Mouse (Mus musculus): ENCODE measurements at regions not wholly inside any gene's neighbourhood (a gene's known extent, or its start where the extent isn't known, plus 50 kb on each side); places are given as distances from the start of the nearest gene placed in this dataset.

DNA sequence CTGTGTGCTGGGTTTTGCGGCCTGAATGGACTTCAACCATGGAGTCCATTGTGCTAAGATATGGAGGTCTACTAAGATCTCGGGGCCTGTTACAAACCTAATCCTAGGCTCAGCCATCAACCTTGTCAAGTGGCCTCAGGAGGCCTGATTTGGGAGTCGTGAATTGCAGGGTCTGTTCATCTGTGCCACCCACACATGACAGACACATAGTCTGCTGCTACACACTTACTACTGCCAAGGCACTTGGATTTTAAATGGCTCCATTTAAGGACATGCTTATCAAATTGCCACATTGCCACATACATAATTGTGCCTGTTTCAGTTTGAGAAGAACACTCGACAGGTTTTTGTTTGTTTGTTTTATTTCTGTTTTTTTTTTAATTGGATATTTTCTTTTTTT is 737.0 kb downstream of the Tmem132b start:
- Histone ChIP-seq H3K4me2 (replicated peaks) (no peak overlapping the region), H3K4me3 (no peak overlapping the region), H3K4me1 (peaks cover 10% of the 10 kb centered on the region), H3K27me3 (peaks cover 3% of the 10 kb centered on the region; the same call in 1 of the 2 replicates), H3K27ac (no peak overlapping the region), H3K9me3 (no peaks in the 10 kb centered on the region), H3K9ac (no peak overlapping the region), H3K36me3 (no peaks in the 10 kb centered on the region)
- 69% methylated on average over 4 of the region's 4 CpGs for WGBS
- no peak for ATAC-seq (ENCODE audit: low FRiP score, low read depth)

DNA sequence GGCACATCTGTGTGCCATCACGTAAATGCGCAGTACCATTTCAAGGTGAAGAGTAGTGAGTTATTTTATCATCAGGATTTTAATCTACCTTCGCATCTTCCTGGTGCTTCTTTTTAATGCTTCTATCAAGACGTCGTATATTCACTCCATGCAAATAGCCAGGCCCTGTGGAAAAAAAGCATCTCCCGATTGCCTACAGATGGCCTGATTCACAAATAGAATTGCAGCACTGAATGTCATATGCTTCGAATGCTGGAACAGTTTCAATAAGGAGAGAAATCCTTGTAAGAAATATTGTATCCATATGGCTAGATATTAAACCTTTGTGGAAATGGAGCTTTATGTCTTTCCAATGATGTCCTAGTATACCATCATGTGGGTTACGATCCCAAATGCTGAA is 742.7 kb downstream of the Tmem132b start:
- WGBS = 81% methylated on average over 8 of the region's 8 CpGs
- Histone ChIP-seq H3K4me1 (no peaks in the 10 kb centered on the region), H3K9me3 (no peaks in the 10 kb centered on the region), H3K36me3 (no peaks in the 10 kb centered on the region), H3K27ac (no peak overlapping the region), H3K27me3 (peaks cover 3% of the 10 kb centered on the region; the same call in 1 of the 2 replicates), H3K9ac (no peak overlapping the region), H3K4me3 (no peak overlapping the region), H3K4me2 (replicated peaks) (no peak overlapping the region)
- ATAC-seq (ENCODE audit: low FRiP score, low read depth) = no peak

DNA sequence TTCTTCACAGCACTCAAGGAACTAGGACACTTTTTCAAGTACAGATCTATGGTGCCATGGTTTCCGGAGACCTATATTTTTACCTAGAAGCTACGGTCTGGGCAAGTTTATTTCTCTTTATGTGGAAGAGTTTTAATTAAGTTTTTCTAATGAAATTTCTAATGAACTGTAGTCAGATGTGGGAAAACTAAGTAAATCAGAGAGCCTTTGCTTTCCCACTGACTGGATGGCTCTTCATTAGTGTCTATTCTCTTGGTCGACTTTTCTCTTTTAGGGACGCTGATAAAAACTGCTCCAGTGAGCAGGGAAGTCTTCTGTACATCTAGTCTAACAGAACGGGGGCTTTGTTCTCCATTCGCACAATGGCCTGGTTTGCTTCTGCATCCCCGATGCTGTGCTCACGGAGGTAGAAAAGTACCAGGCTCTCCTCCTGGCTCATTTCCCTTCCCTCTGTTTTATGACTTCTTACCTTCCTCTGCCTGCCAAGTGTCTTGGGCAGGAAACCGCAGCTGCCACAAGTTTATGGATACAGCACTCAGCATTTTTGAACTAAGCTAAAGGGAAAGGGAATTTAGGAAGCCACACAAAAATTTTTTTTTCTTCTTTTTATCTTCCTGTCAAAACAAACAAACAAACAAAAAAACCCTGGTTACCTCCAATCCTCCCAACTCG is 749.6 kb downstream of the Tmem132b start:
- H3K9me3 ChIP-seq = no peaks in the 10 kb centered on the region
- no peak overlapping the region for H3K4me3 ChIP-seq
- H3K27me3 ChIP-seq = no peaks in the 10 kb centered on the region
- H3K9ac ChIP-seq = no peak overlapping the region
- H3K4me1 ChIP-seq = peaks cover 19% of the 10 kb centered on the region
- no peaks in the 10 kb centered on the region for H3K36me3 ChIP-seq
- H3K27ac ChIP-seq = no peak overlapping the region; the same call in 1 of the 2 replicates
- ATAC-seq (ENCODE audit: low FRiP score, low read depth) = no peak; the same call in 1 of the 2 replicates
- peak overlapping the region; percentile 46 for H3K4me2 ChIP-seq (replicated peaks)
- WGBS = 18% methylated on average over 10 of the region's 10 CpGs

DNA sequence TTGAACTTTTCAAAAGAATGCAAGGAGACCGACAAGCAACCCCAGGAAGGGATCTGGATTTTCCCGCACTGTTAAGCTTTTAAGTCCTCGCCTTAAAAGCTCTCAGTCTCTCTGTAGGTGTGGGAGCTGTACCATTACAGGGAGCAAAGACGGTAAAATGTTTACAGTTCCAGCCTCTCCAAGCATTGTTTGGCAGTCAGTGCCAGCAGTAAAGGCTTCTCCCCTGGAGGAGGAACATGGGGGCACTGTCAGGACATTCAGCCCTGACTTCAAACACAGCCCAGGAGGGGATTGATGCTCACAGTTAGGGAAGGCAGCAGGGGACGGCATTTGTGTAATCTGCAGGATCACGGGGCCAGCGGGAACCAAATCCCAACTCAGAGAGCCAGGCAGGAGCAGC is 750.2 kb downstream of the Tmem132b start:
- Histone ChIP-seq H3K4me3 (no peak overlapping the region), H3K9me3 (no peaks in the 10 kb centered on the region), H3K36me3 (no peaks in the 10 kb centered on the region), H3K9ac (no peak overlapping the region), H3K27me3 (no peaks in the 10 kb centered on the region), H3K4me1 (peaks cover 19% of the 10 kb centered on the region), H3K27ac (peak overlapping the region; percentile 52), H3K4me2 (replicated peaks) (peak overlapping the region; percentile 46)
- 5% methylated on average over 7 of the region's 7 CpGs for WGBS
- ATAC-seq (ENCODE audit: low FRiP score, low read depth) = no peak

DNA sequence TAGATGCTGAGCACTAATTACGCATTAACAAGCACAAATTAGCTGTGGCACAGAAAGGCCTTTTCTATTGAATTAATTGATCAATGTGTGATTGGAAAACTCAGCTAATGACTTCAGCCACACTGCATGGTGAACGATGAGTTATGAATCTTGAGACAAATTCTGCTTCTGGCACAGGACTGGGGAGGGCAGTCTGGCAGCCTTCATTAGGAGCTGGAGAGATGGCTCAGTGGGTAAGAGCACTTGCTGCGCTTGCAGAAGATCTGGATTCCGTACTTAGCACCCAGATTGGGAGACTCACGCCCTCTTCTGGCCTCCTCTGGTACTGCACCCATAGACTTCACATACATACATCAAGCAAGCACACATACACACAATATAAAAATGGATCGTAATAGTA is 793.3 kb downstream of the Tmem132b start:
- no peak for ATAC-seq (ENCODE audit: low FRiP score, low read depth)
- Histone ChIP-seq H3K9ac (no peak overlapping the region), H3K9me3 (peaks cover 4% of the 10 kb centered on the region; the same call in 1 of the 2 replicates), H3K27me3 (no peaks in the 10 kb centered on the region), H3K27ac (no peak overlapping the region), H3K4me3 (no peak overlapping the region), H3K4me2 (replicated peaks) (no peak overlapping the region), H3K4me1 (no peaks in the 10 kb centered on the region), H3K36me3 (no peaks in the 10 kb centered on the region)
- WGBS = 74% methylated on average over 6 of the region's 6 CpGs

DNA sequence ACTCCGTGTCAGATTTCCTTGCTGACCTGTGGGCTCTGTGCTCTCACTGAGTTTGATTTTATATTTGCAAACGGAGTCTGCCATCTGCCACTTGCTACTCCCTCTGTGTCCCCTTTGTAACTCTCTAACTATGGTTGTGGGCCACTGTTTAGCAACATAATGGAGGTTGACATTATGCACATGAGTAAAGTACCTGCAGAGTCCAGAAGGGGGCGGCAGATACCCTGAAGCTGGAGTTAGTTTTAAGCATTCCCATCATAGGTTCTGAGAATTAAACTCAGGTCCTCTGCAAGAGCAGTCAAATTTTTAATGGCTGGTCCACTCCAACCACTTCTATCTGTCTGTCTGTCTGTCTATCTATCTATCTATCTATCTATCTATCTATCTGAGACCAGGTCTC is 796.7 kb downstream of the Tmem132b start:
- H3K9me3 ChIP-seq = peaks cover 4% of the 10 kb centered on the region; the same call in 1 of the 2 replicates
- no peaks in the 10 kb centered on the region for H3K27me3 ChIP-seq
- H3K4me2 ChIP-seq (replicated peaks) = no peak overlapping the region
- no peak for ATAC-seq (ENCODE audit: low FRiP score, low read depth)
- H3K36me3 ChIP-seq = no peaks in the 10 kb centered on the region
- H3K27ac ChIP-seq = no peak overlapping the region
- no peak overlapping the region for H3K9ac ChIP-seq
- H3K4me3 ChIP-seq = no peak overlapping the region
- 36% methylated on average over 3 of the region's 3 CpGs for whole genome bisulfite sequencing
- H3K4me1 ChIP-seq = no peaks in the 10 kb centered on the region

DNA sequence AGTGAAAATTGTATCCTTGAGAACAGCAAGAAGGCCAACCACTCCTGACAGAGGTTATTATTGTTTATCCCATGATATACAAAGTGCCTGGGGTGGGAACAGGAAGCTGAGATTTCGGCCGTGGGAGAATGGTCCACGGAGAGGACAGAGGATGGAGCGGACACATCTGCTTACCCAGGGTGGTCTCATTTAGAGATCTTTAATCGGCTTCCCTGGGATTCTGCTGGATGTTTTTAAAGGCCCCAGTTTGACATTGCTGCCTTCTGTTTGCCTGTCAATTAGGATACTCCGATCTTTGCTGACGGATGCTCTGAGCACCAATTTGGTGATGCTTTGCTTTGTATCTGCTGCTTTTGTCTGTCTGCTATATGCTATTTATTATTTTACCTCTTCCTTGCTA is 803.5 kb downstream of the Tmem132b start:
- no peak for ATAC-seq (ENCODE audit: low FRiP score, low read depth)
- WGBS = 56% methylated on average over 7 of the region's 7 CpGs

DNA sequence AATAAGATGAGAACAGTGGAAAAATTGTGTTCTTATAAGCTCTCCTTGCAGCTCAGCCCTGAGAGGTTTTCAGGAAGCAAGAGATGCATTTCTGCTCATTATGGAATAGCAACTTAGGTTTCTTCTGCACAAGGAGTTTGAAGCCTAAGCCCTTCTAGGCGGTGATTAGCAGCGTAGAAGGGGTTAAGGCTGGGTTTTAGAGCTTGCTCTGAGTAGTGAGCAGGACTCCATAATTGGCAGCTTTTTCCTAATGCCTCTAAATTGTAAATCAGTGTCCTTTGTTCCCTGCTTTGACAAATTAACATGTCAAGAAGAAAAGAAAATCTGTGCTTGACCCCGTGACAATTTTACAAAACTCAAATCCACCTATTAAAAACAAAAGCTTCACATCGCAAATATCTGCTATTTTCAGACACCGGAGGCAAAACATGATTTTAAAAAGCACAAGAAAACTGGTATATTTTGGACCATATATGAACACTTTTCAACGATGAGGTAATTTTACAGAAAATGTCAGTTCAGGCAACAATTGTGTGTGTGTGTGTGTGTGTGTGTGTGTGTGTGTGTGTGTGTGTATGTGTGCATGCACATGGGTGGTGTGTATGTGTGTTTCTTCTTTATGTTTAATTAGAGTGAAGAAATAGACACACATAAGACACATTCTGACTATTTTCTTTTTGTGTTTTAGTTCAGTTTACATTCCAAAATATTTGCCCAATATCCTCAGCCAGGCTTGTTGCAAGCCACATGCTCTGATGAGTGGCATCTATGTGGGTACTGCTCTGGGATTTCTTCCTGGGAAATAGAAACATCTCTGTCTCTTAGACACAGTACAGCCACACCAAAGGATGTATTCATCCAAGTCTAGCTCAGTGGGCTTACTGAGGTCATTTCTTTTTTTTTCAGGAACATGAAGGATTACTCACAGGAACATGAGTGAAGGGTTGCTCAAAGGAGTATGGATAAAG is 804.3 kb downstream of the Tmem132b start:
- Histone ChIP-seq H3K4me1 (no peaks in the 10 kb centered on the region), H3K36me3 (no peaks in the 10 kb centered on the region), H3K9ac (no peak overlapping the region), H3K4me2 (replicated peaks) (no peak overlapping the region), H3K4me3 (no peak overlapping the region), H3K27me3 (no peaks in the 10 kb centered on the region), H3K9me3 (no peaks in the 10 kb centered on the region), H3K27ac (no peak overlapping the region)
- 53% methylated on average over 6 of the region's 6 CpGs for WGBS
- no peak for ATAC-seq (ENCODE audit: low FRiP score, low read depth)

More for the DNA sequence above, 803.5 kb downstream of the Tmem132b start:
- Histone ChIP-seq H3K27me3 (no peaks in the 10 kb centered on the region), H3K4me1 (no peaks in the 10 kb centered on the region), H3K36me3 (no peaks in the 10 kb centered on the region), H3K27ac (no peak overlapping the region), H3K9ac (no peak overlapping the region), H3K9me3 (no peaks in the 10 kb centered on the region), H3K4me2 (replicated peaks) (no peak overlapping the region), H3K4me3 (no peak overlapping the region)

DNA sequence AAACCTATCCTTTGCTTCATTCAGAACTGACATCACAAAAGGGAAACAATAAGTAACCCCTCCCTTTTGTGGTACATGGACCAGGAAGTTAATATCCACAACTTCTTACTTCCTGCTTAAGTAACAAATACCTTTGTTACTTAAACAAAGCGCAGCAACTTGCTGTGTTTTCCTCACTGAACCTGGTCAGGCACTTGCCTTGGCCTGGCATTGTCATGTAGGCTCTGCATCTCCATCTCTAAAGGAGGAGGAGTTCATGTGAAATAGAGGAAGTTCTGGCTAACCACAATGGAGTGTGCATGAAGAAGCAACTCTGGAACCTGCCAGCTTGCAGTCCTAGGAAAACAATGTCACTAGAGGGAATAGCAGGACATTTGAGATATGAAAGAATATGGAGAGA is 806.3 kb downstream of the Tmem132b start:
- Histone ChIP-seq H3K4me3 (no peak overlapping the region), H3K36me3 (no peaks in the 10 kb centered on the region), H3K9ac (no peak overlapping the region), H3K27me3 (no peaks in the 10 kb centered on the region), H3K27ac (no peak overlapping the region), H3K9me3 (no peaks in the 10 kb centered on the region), H3K4me2 (replicated peaks) (no peak overlapping the region), H3K4me1 (no peaks in the 10 kb centered on the region)
- ATAC-seq (ENCODE audit: low FRiP score, low read depth) = no peak
- 78% methylated on average over 1 of the region's 1 CpGs for WGBS

DNA sequence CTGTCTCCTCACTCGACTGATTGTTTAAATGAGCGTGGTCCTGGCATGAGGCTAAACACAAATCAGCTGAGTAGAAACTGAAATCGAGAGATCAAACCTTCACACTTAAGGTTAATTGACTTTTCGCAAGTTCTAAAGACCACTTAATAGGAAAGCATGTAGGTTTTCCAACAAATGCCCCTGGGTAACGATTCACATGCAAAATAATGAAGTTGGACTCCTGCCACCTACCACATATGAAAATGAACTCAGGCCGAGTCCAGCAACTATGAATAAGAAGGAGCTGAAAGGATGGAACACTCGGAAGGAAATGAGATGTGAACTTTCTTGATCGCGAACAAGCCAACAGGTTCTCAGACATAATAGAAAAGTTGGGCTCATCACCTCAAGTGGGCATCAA is 812.0 kb downstream of the Tmem132b start:
- Histone ChIP-seq H3K4me2 (replicated peaks) (no peak overlapping the region), H3K4me3 (no peak overlapping the region), H3K4me1 (no peaks in the 10 kb centered on the region), H3K9ac (no peak overlapping the region), H3K9me3 (no peaks in the 10 kb centered on the region), H3K27ac (no peak overlapping the region), H3K27me3 (no peaks in the 10 kb centered on the region), H3K36me3 (no peaks in the 10 kb centered on the region)
- ATAC-seq (ENCODE audit: low FRiP score, low read depth) = no peak
- 81% methylated on average over 9 of the region's 9 CpGs for WGBS

DNA sequence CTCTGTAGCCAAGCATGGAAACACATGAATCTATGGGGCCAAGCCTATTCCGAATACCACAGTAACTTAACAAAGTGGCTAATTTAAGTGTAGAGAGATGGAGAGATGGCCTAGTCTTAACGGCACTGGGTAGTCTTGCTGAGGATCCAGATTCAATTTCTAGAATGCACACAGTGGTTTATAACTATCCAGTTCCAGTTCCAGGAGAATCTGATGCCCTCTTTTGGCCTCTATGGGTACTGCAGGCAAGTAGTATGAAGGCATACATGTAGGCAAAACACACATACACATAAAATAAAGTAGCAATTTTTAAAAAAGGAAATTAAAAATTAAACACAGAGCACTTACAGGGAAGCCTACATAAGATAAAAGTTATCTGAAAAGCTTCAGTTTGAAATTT is 819.4 kb downstream of the Tmem132b start:
- no peak overlapping the region for H3K9ac ChIP-seq
- H3K4me3 ChIP-seq = no peak overlapping the region
- WGBS = 97% methylated on average over 2 of the region's 2 CpGs
- no peak for ATAC-seq (ENCODE audit: low FRiP score, low read depth)
- H3K9me3 ChIP-seq = no peaks in the 10 kb centered on the region
- H3K36me3 ChIP-seq = no peaks in the 10 kb centered on the region
- no peaks in the 10 kb centered on the region for H3K4me1 ChIP-seq
- H3K4me2 ChIP-seq (replicated peaks) = no peak overlapping the region
- H3K27ac ChIP-seq = no peak overlapping the region
- no peaks in the 10 kb centered on the region for H3K27me3 ChIP-seq

DNA sequence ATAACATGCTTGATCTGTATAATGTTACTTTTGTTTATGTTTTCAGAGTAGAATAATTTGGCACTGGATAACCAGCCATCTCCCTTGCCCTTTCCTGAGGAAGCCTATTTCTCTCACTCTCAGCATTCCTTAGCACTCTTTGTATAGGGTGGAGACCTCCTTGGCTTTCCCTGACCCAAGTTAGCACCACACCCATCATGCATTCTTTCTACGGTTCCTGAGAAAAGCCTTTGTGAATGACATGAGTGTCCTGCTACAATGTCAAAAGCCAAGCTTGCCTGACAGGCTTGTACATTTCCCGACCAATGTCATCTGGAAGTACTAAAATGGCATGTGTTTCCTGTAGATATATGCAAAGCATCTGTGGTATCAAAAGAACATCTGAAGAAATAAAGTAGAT is 837.9 kb downstream of the Tmem132b start:
- ATAC-seq (ENCODE audit: low FRiP score, low read depth) = no peak
- Histone ChIP-seq H3K9me3 (no peaks in the 10 kb centered on the region), H3K27ac (no peak overlapping the region), H3K4me3 (no peak overlapping the region), H3K4me2 (replicated peaks) (no peak overlapping the region), H3K9ac (no peak overlapping the region), H3K4me1 (no peaks in the 10 kb centered on the region), H3K27me3 (no peaks in the 10 kb centered on the region), H3K36me3 (no peaks in the 10 kb centered on the region)
- 80% methylated on average over 2 of the region's 2 CpGs for WGBS

All from limb, embryonic 13.5 days (tissue).